Mouse (Mus musculus): Measurements from ENCODE around the gene Chaf1a.

Chaf1a gene

DNA sequence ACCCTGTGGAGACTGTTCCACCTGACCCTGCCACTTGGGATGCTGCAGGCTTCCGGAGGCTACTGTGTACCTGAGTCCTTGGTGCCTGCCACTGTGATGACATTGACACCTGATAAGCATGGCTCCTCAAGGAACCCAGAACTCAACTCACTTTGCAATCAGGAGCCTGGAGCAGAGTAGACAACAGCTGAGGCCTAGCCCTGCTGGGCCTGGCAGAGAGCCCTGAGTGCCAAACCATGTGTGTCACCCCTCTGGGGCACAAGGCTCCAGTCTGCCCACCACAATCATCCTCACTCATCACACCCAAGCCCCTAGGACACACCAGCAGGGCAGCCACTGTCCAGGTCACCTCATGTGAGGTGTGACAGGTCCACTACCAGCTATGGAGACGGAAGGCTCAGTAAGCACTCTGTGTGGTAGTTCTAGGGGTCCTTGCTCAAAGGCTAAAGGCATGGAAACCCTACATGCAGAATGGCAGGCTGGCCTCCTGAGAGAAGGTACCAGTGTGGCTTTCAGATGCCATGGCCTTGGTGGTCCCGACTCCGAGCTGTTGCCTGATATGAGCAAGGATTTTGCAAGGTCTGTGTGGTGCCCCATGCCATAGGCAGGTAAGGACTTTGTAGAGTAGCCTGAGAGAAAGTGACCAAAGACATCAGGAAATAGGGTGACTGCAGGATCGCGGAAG lies 19.7 kb upstream of the Chaf1a start:
- no peak for DNase-seq (ENCODE audit: low read depth, low spot score)

DNA sequence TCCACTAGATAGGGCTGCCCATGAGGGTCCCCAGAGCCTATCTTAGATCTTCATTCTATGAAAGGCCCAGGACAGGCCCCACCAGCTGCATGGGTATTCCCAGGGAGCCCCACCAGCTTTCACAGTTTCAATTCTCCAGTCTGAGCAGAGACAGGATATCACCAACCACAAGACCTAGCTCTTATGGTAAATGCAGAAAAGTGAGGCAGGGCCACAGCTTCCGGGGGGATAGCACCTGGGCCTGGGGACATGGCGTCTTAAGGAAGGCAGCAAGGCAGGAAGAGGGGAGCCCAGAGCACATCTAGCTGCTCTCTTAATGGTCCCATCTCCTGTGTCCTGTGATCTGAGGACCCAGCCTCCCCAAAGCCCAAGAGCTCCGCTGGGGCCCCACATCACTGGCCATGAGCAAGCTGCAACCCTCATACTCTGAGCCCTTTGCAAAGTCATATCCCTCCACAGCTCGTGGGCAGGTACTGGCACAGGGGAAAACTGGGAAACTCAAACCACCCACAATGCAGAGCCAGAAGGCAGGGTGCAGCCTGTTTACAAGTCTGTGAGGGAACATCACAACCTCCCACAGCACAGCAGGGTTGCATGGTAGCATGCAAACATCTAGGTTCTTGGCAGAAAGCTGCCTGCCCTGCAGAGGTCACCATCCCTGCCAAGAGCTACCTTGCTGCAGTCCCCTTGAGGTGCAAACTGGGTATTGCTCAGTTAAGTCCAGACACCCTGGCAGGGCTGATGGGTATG lies 18.9 kb upstream of the Chaf1a start:
- peak; percentile 89 for DNase-seq (ENCODE audit: low read depth, low spot score)

DNA sequence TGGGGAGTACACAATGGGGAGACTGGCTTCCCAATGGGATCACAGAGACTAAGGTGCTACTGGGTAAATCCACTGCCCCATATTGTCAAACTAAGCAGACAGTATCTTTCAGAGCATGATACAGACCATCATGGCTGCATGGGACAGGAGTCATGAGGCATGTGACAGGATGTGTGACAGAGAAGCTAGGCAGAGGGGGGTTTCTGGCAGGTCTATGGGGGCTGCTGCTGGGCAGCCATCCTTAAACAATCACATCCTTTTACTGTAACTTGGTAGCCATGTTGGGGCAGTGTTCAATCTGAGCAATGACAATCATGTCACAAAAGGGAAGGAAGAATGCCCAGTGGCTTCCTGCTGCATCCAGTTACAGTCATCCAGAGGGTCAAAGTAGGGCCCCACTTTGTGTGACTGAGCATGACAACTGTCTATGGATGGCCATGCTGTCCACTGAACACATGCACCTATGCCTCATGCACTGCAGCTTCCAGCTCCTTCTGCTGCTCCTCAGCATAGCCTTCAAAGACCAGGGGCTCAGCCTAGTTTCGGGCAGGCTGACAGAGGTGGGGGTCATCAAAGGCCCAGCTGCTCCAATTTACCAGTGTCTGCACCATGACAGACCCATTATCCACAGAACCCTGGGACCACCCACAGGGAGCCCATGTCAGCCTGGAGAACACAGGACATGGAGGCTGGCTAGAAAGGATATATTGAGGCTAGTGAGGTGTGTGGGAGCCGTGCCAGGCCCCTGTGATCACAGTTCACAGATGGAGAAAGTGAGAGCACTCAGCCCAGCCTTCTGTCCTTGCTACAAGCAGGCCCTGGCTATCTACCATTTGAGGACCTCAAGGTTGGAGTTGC lies 17.9 kb upstream of the Chaf1a start:
- DNase-seq (ENCODE audit: low read depth, low spot score), result peak; percentile 78

DNA sequence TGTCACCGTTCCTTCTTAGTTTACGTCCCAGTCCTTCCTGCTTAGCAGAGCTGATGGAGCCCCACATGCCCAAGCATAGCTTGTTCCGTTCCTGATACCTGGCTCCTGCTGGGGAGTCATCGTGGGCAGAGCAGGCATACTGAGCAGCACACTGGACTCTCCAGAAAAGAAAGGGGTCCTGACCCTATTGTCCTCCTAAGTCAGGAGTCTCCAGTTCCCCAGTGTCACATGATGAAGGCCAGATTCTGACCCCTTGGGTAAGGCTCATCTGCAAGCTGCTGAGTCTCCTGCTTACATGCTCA lies 17.3 kb upstream of the Chaf1a start:
- DNase-seq (ENCODE audit: low read depth, low spot score), result no peak

DNA sequence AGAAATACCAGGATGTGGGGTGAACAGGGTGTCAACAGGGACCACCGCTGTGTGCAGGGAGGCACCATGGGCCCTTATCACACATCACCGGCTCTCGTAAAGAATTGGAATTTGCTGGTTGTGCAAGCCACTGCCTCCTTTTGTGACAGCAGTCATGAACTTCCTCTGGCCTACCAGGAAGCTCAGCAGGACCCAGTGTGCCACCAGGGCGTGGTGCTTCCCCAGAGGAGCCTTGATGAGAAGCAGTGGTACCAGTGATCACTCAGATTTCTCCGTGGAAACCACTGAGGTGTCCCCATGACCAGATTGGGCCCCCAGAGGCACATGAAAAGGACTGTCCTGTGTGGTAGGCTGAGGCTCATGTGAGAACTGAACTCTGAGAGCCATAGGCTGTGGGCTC lies 16.9 kb upstream of the Chaf1a start:
- no peak for DNase-seq (ENCODE audit: low read depth, low spot score)

DNA sequence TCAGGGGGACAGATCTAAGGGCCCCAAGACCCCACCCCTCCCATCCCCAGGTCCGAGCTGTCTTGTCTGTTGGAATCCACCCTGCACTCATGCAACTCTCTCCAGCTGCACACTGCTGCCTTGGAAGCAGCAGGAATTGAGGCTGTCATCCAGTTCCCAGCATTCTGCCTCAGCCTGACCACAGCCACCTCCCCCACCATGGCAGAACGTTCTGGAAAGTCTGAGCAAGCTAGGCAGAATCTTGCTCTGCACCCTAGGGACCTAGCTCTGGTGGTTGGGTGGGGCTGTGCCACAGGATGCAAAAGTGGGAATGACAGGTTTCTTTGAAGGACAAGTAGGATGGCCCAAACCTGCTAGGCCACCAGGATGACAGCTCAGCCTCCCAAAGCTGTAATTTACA lies 15.8 kb upstream of the Chaf1a start:
- DNase-seq (ENCODE audit: low read depth, low spot score), result no peak

DNA sequence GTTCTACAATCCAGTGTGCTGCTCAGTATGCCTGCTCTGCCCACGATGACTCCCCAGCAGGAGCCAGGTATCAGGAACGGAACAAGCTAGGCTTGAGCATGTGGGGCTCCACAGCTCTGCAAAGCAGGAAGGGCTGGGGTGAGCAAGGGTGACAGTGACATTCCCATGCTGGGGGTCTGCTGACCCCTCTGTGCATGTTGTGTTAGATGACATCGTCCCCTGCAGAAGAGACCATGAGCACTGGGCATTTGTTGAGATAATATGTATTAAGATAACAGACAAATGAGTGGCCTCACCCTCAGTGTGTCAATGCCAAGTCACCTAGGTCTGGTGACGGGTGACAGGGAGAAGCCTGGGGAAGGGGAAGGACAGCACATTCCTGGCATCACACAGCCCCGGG lies 15.3 kb upstream of the Chaf1a start:
- DNase-seq (ENCODE audit: low read depth, low spot score), result no peak

DNA sequence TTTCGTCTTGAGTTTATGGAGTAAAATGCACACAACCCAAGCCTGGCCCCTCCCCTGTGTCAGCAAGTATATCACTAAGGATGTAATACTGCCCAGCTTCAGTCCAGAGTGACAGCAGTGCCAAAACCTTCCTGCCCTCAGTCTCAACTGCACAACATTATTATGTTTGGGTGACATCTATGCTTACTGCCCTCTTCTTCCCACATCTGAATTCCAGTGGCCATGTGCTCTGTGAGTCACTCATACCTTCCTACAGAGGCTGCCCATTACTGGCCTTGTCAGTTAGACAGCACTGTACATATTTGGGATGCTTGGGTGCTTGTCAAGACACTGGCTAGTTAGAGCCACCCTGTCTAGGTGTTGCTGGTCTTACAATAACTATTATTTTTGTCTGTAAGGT lies 13.9 kb upstream of the Chaf1a start:
- DNase-seq (ENCODE audit: low read depth, low spot score), result no peak

DNA sequence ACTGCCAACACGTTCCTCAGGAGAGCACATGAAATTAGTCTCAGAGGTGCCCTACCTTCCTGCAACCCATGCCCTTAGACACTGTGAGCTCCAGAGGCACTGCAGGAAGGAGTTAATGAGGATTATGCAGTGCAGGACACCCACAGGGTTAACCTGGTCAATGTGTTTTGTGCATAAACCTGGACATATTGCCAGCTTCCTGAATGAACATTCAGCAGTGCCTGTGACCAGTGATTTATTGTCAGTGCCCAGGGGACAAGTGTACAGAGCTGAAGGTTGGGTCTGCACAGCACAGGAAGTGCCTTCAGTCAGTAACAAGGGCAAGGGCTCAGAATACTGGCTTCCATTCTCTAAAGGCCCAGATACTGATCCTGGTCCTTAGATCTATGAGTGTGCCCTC lies 13.4 kb upstream of the Chaf1a start:
- no peak for DNase-seq (ENCODE audit: low read depth, low spot score)

DNA sequence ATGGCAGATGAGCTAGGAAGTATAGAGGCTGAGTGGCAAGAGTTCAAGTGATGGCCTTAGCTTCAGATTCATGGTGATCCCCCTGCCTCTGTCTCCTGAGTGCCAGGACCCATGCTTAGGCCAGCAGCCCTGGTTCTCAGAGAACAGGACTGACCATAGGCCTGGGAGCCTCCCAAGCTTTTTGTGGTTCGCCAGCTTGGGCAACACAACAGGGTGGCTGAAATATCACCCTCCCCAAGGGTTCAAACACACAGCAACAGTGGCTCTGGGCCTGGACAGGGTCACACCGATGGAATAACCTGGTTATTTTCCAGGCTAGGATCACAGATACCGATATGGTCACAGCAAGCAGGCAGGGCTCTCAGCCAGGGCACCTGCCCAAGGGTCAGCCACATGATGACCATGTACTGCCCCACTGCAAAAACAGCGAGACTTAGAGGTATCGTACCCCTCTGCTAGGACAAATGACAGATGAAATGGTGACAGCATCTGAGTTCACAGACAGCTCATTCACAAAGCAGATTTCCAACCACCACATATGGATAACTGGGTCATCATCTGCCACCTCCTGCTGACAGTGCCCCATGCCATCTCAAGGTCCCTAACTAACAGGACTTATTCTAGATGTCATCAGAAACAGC lies 12.3 kb upstream of the Chaf1a start:
- peak; percentile 84 for DNase-seq (ENCODE audit: low read depth, low spot score)

DNA sequence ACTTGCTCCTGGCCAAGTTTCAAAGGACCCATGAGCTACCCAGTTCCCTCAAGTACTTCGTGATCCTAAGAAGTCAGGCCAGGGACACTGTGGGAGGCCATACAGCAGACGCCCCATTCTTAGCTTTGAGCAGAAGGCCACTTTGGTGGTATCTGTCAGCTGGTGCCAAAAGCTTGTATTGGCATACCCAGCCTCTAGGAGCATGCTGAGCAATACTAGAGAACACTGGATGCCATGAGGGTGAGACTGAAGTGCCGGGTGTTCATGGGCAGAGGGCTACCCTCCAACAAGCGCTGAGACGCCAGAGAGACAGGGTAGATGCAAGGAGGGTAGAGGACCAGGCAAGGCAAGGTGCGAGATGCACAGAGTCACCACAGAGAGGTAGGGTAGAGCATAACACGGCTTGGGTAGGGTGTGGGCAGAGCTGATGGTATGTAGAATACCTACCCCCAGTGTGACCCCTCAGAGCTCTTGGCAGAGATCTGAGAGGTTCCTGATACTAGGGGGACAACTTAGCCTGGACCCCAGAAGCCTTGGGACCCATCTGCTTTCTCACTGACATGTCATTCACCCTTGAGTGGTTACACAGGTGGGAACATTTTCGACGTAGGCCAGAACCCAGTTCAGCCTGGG lies 9.9 kb upstream of the Chaf1a start:
- DNase-seq (ENCODE audit: low read depth, low spot score), result peak; percentile 27

DNA sequence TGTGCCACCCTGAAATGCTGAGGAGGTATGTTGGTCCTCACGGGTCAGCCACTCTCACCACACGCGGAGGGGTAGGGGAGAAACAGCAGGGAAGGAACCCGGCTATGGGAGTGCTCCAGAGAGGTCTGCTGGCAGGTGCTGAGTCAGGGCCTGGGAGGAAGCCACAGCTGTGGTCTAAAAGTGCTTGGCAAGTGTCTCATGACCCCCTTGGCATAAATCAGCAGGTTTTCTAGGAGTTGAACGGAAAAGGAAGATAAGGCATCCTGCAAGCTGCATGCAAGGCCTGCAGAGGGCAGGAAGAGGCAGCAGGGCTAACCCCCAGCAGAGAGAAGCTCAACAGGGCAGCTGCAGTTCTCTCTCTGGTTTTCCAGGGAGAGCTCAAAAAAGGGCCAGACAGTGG lies 9.3 kb upstream of the Chaf1a start:
- DNase-seq (ENCODE audit: low read depth, low spot score), result peak; percentile 62

DNA sequence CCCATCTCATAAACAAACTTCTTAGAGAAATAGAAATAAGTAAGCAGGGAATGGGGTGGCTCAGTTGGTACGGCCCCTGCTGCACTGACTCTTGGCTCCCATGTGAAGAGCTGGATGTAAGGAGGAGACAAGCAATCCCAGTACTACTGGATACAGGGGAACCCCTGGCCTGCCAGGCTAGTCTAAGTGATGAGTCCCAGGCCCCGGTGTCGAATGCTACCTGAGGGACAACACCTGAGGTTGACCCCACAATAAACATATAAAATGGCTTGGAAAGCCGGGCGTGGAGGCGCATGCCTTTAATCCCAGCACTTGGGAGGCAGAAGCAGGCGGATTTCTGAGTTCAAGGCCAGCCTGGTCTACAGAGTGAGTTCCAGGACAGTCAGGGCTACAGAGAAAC lies 8.8 kb upstream of the Chaf1a start:
- no peak for DNase-seq (ENCODE audit: low read depth, low spot score)

DNA sequence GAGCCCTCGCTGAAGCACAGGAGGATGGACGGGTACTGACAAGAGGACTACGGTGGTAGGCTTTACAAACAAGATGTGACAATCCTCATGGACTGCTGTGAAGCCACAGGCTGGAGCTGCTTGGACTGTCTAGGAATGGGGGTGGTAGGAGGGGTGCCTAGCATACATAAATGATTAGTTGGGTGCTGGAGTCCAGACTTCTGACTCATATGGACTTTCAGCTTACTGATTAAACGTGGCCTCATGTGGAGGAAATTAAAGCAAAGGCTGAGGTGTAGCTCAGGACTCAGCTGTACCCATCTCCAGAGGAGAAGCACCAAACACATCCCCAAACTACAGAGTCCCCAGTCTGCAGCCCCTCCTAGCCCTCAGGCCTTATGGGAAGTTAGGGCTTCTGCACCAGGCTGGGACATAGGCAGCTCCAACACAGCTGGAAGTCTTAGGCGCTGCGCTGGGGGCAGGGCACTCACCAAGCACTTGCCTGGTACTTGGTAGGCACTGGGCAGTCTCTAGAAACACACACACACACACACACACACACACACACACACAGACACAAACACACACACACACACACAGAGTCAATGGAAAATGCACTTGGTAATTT lies 8.0 kb upstream of the Chaf1a start:
- no peak for DNase-seq (ENCODE audit: low read depth, low spot score)

DNA sequence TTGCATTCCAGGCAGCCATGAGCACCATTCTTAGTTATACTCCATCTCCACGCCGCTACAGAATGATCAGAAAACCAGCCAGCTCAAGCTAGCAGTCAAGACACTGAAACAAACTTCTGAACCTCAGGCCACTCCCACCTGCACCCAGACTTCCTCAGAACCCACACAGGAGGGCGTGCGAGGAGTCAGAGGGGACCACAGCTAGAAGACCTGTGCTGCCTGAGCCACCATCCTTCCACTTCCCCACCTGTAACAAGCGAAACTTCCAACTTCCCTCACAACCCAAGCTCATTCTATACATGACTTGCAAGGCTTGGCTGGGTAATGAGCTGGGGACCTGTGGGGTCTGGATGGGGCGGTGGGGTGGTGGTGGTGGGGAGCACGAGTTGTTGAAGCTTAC lies 7.4 kb upstream of the Chaf1a start:
- DNase-seq (ENCODE audit: low read depth, low spot score), result no peak

DNA sequence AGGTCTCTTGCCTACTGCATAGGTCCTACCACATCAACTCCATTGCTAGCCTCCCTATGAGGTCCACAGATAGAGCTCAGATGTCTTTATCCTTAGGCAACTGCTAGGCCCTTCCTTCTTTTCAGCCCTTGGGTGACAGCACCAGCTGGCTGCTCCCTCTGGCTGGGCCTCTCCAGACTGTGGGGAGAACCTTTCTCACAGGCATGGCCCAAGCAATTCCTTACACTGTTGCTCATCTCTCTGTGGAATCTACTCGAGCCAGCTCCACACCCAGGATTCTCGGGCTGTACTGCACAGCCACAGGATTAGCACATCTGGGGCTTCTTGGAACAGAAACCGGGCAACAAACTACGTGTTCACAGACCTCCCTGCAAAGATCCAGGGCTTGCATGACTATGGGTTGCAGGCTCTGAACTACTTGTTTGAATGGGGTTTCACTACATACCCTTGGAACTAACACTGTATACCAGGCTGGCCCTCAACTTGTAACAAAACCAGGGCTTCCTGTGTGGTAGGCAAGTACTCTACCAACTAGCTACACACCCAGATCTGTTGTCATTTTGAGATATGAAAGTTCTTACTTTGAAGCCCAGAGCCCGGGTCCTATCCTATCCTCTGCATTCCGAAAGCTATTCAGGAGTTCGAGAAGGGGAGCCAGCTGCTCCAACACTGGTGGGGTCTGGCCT lies 6.1 kb upstream of the Chaf1a start:
- DNase-seq (ENCODE audit: low read depth, low spot score), result no peak

DNA sequence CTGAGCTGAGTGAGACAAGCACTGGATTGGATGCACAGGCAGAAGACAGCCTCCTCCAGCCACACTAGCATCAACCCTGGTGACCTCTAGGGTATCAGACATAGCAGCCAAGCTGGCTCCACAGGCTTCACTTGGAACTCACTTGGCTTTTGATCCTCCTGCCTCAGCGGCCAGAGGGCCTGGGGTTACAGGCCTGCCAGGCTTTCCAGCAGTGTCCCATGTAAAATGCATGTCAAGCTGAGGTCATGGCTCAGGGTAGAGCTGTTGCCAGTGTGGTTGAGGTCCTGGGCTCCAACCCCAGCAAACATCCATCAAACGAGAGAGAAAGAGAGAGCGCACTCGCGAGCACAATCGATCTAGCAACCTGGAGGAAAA lies 5.5 kb upstream of the Chaf1a start:
- DNase-seq (ENCODE audit: low read depth, low spot score), result no peak

DNA sequence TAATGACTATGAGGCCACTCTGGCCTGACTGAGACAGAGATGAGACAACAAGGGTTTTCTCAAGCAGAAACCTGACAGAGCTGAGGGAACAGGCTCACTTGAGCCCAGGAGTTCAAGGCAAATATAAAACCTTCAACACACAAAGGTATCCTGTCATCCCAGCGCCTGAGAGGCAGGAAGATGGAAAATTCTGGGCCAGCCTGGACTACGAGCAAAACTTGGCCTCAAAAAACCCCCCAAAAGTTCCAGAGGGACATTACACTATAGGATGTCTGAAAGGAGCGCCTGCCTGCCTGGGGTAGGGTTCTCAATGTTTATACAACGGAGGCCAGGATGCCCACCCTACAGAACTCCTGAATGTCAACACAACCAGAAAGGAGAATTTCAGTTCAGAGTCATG lies 5.0 kb upstream of the Chaf1a start:
- no peak for DNase-seq (ENCODE audit: low read depth, low spot score)

DNA sequence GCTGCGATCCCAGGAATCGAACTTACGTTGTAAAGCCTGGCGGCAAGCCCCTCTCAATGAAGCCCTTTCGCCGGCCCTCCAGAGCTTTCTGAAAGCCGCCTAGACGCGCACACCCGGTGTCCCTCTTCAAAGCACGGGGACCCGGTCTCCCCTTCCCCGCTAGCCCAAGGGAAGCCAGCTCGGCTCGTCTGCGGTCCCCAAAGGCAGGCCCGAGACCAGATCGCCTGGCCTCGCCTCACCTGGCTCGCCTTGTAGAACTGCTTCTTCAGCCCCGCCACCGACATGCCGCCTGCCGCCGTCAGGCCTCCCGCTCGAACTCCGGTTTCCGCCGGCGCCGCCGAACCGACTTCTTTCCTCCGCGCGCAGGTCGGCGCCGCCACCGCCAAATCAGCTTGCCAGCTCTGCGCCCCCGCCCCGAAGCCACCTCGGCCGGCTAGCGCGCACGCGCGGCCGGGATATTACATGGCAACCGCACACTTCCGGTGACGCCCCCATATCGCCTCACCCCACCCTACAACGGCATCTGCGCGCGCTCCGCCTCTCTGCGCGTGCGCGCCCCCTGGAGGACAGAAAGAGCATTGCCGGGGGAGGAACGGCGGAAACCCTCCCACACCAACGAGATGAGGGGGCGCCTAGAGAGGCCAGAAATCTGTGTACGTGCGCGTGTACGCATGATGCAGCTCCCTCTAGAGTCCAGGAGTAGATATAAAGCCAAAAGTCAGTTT lies 3.9 kb upstream of the Chaf1a start, which contains the start of gene Sh3gl1:
Gene Sh3gl1 (minus strand): TSS at position 460 of the 725 bp plus-strand sequence.
- DNase-seq (ENCODE audit: low read depth, low spot score), result peak; percentile 99

DNA sequence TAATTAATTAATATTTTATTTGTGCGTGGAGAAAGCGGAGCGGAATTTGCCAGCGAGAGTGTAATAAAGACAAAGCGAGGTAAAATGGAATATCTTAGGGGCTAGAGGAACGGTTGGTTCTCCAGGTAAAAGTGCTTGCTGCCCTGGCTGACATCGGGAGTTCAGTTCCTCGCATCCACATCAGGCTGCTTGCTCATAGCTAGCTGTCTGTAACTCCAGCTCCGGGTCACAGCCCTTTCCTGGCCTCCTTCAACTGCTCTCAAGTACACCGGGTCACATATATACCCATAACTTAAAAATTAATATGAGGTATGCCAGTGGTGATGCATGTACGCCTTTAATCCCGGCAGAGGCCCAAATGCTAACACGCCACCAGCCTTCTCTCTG lies 3.3 kb upstream of the Chaf1a start:
- DNase-seq (ENCODE audit: low read depth, low spot score), result no peak

Data from brain, adult 2 months (tissue).